Mouse (Mus musculus): ENCODE data around the gene Polr3b.
A peak's percentile ranks its signal among the peaks of the same experiment; 100 is the strongest.

Polr3b gene

GRCm38 (mm10) chr10:84621826-84622790, at the start of gene Polr3b:
TSS of gene Polr3b (plus strand) at chr10:84622292.
- ATAC-seq (ENCODE audit: low TSS enrichment), result peak; percentile 99

GRCm38 (mm10) chr10:84573671-84574420, 48.2 kb upstream of the Polr3b start:
- ATAC-seq (ENCODE audit: low TSS enrichment), result no peak

GRCm38 (mm10) chr10:84576029-84576394, 46.1 kb upstream of the Polr3b start:
- ATAC-seq (ENCODE audit: low TSS enrichment), result peak; percentile 67

- ATAC-seq (ENCODE audit: low TSS enrichment), result peak; percentile 94
These were observed 45.6 kb upstream of the Polr3b start, which contains the start of gene Tcp11l2 for GRCm38 (mm10) chr10:84576395-84577070. TSS of gene Tcp11l2 (plus strand) at chr10:84576626.

GRCm38 (mm10) chr10:84577071-84577727, 44.9 kb upstream of the Polr3b start:
- ATAC-seq (ENCODE audit: low TSS enrichment), result peak; percentile 24

- no peak for ATAC-seq (ENCODE audit: low TSS enrichment)
These were observed 43.4 kb upstream of the Polr3b start for GRCm38 (mm10) chr10:84578738-84579137.

GRCm38 (mm10) chr10:84579527-84579926, 42.6 kb upstream of the Polr3b start:
- ATAC-seq (ENCODE audit: low TSS enrichment), result no peak

- no peak for ATAC-seq (ENCODE audit: low TSS enrichment)
These were observed 40.9 kb upstream of the Polr3b start for GRCm38 (mm10) chr10:84581191-84581590.

- peak; percentile 51 for ATAC-seq (ENCODE audit: low TSS enrichment)
These were observed 39.9 kb upstream of the Polr3b start for GRCm38 (mm10) chr10:84582236-84582635.

GRCm38 (mm10) chr10:84584451-84585293, 37.4 kb upstream of the Polr3b start:
- ATAC-seq (ENCODE audit: low TSS enrichment), result no peak

GRCm38 (mm10) chr10:84585294-84585650, 36.8 kb upstream of the Polr3b start:
- no peak for ATAC-seq (ENCODE audit: low TSS enrichment)

GRCm38 (mm10) chr10:84590956-84591355, 31.1 kb upstream of the Polr3b start:
- no peak for ATAC-seq (ENCODE audit: low TSS enrichment)

GRCm38 (mm10) chr10:84591640-84592148, 30.4 kb upstream of the Polr3b start:
- ATAC-seq (ENCODE audit: low TSS enrichment), result no peak

GRCm38 (mm10) chr10:84592745-84593144, 29.3 kb upstream of the Polr3b start:
- no peak for ATAC-seq (ENCODE audit: low TSS enrichment)

- no peak for ATAC-seq (ENCODE audit: low TSS enrichment)
These were observed 24.8 kb upstream of the Polr3b start for GRCm38 (mm10) chr10:84597127-84597785.

GRCm38 (mm10) chr10:84598172-84598571, 23.9 kb upstream of the Polr3b start:
- ATAC-seq (ENCODE audit: low TSS enrichment), result no peak

GRCm38 (mm10) chr10:84600136-84600535, 22.0 kb upstream of the Polr3b start:
- no peak for ATAC-seq (ENCODE audit: low TSS enrichment)

GRCm38 (mm10) chr10:84604335-84604734, 17.8 kb upstream of the Polr3b start:
- ATAC-seq (ENCODE audit: low TSS enrichment), result no peak

- ATAC-seq (ENCODE audit: low TSS enrichment), result no peak
These were observed 13.7 kb upstream of the Polr3b start for GRCm38 (mm10) chr10:84608361-84608760.

GRCm38 (mm10) chr10:84610324-84610723, 11.8 kb upstream of the Polr3b start:
- ATAC-seq (ENCODE audit: low TSS enrichment), result no peak
